Mouse (Mus musculus) small intestine, adult 2 months (tissue): Measurements from ENCODE around the gene Sox15.

Experiments
- CTCF ChIP-seq: fragments of 200-500 bp; IDR thresholded peaks from 2 replicates; pipeline ENCODE4 v1.5.1; 2012; ENCODE audit warnings: low read depth, mild to moderate bottlenecking, control low read depth, inconsistent platforms, low read length, moderate library complexity, mixed read lengths; ENCODE audit not compliant: insufficient replicate concordance, insufficient read length; ENCODE audit errors: extremely low read depth
- POLR2A ChIP-seq: fragments of 200-500 bp; IDR thresholded peaks from 2 replicates; pipeline ENCODE4 v1.6.1; 2012; ENCODE audit warnings: low read depth, mild to moderate bottlenecking, control low read depth, inconsistent platforms, low read length, moderate library complexity

GRCm38 (mm10) chr11:69672211-69672706 is 17.1 kb downstream of the Sox15 start, which contains the start of gene Eif4a1:
- TF ChIP-seq CTCF: 0 out of 2 replicates have a peak, but pooled peaks have one; percentile 23
- peak; percentile 95 for TF ChIP-seq POLR2A
